Mouse (Mus musculus): ENCODE measurements around the gene Birc7. TPM values are rescaled to one million over a fixed set of nuclear protein-coding genes. Genes with fewer than 3 reads are reported as not detected.

The Birc7 gene
- total and polyA plus RNA-seq, 3 experiments: not detected

GRCm38 (mm10) chr2:180885270-180885669 is 43.6 kb upstream of the Birc7 start:
- Histone ChIP-seq H3K27ac (ENCODE audit: control insufficient read depth, low read depth, low read length) (no peak overlapping the region), H3K27me3 (ENCODE audit: control insufficient read depth in 1 of 2, insufficient read depth in 2 of 2, low read length in 2 of 2) (peaks cover 0 to 1% of the 10 kb centered on the region in 2 experiments; a peak in 2 of 4 replicates), H3K4me1 (ENCODE audit: control insufficient read depth in 1 of 2, insufficient read depth in 2 of 2, low read length in 2 of 2) (no peaks in the 10 kb centered on the region), H3K79me2 (ENCODE audit: control insufficient read depth, insufficient read depth, low read length, poor library complexity) (no peaks in the 10 kb centered on the region), H3K9me3 (replicated peaks; ENCODE audit: insufficient read depth, low read length) (no peaks in the 10 kb centered on the region), H3K36me3 (ENCODE audit: control insufficient read depth in 1 of 2, insufficient read depth in 2 of 2, low read length in 2 of 2) (no peaks in the 10 kb centered on the region), H3K4me3 (ENCODE audit: control insufficient read depth in 1 of 2, insufficient read depth in 1 of 2, low read depth in 2 of 2, low read length in 2 of 2) (no peak overlapping the region), H3K9ac (ENCODE audit: control insufficient read depth, low read depth, low read length, poor library complexity, severe bottlenecking) (no peak overlapping the region)
- DNase-seq (ENCODE audit: low read depth, low spot score): no peak
- no peak for TF ChIP-seq CHD2 (IDR thresholded peaks at IDR 0.05; ENCODE audit: low read length)
- no peak for TF ChIP-seq MYB (IDR thresholded peaks at IDR 0.05; ENCODE audit: low read depth, low read length)
- no peak for TF ChIP-seq GATA1 (IDR thresholded peaks at IDR 0.05; ENCODE audit: low read depth, low read length)
- no peak for TF ChIP-seq ZMIZ1 (IDR thresholded peaks at IDR 0.05; ENCODE audit: low read depth, low read length)
- no peak for TF ChIP-seq ETS1 (IDR thresholded peaks at IDR 0.05; ENCODE audit: low read depth, low read length)
- TF ChIP-seq TCF12 (IDR thresholded peaks at IDR 0.05; ENCODE audit: low read depth, low read length): no peak
- TF ChIP-seq CHD1 (IDR thresholded peaks at IDR 0.05; ENCODE audit: low read depth, low read length): no peak
- TF ChIP-seq CTCF (IDR thresholded peaks at IDR 0.05 in 2 of 3, conservative IDR thresholded peaks at IDR 0.05 in 1 of 3; ENCODE audit: control insufficient read depth in 1 of 3, insufficient read depth in 1 of 3, low read depth in 2 of 3, low read length in 3 of 3, poor library complexity in 1 of 3, severe bottlenecking in 1 of 3): no peak
- no peak for TF ChIP-seq MAZ (IDR thresholded peaks at IDR 0.05; ENCODE audit: low read depth, low read length)
- TF ChIP-seq POLR2AphosphoS2 (IDR thresholded peaks at IDR 0.05; ENCODE audit: low read length): no peak
- TF ChIP-seq HCFC1 (IDR thresholded peaks at IDR 0.05; ENCODE audit: low read depth, low read length): no peak
- no peak for TF ChIP-seq MYC (IDR thresholded peaks at IDR 0.05; ENCODE audit: low read depth, low read length)
- no peak for TF ChIP-seq ZC3H11A (IDR thresholded peaks at IDR 0.05; ENCODE audit: low read depth, low read length)
- no peak for TF ChIP-seq MXI1 (IDR thresholded peaks at IDR 0.05; ENCODE audit: low read depth, low read length)
- no peak for TF ChIP-seq E2F4 (IDR thresholded peaks at IDR 0.05; ENCODE audit: borderline replicate concordance, low read depth, low read length)
- no peak for TF ChIP-seq EP300 (IDR thresholded peaks at IDR 0.05; ENCODE audit: low read depth in 1 of 2, low read length in 2 of 2)
- TF ChIP-seq RAD21 (IDR thresholded peaks at IDR 0.05; ENCODE audit: low read depth, low read length): no peak
- no peak for TF ChIP-seq MAX (IDR thresholded peaks at IDR 0.05; ENCODE audit: low read length)

- Histone ChIP-seq H3K4me3 (ENCODE audit: control insufficient read depth in 1 of 2, insufficient read depth in 1 of 2, low read depth in 2 of 2, low read length in 2 of 2) (no peak overlapping the region), H3K9ac (ENCODE audit: control insufficient read depth, low read depth, low read length, poor library complexity, severe bottlenecking) (no peak overlapping the region), H3K9me3 (replicated peaks; ENCODE audit: insufficient read depth, low read length) (no peaks in the 10 kb centered on the region), H3K79me2 (ENCODE audit: control insufficient read depth, insufficient read depth, low read length, poor library complexity) (no peaks in the 10 kb centered on the region), H3K27me3 (ENCODE audit: control insufficient read depth in 1 of 2, insufficient read depth in 2 of 2, low read length in 2 of 2) (peaks cover 0 to 1% of the 10 kb centered on the region in 2 experiments; a peak in 1 of 4 replicates), H3K27ac (ENCODE audit: control insufficient read depth, low read depth, low read length) (no peak overlapping the region), H3K36me3 (ENCODE audit: control insufficient read depth in 1 of 2, insufficient read depth in 2 of 2, low read length in 2 of 2) (no peaks in the 10 kb centered on the region), H3K4me1 (ENCODE audit: control insufficient read depth in 1 of 2, insufficient read depth in 2 of 2, low read length in 2 of 2) (no peaks in the 10 kb centered on the region)
- TF ChIP-seq CHD2 (IDR thresholded peaks at IDR 0.05; ENCODE audit: low read length) (no peak), GATA1 (IDR thresholded peaks at IDR 0.05; ENCODE audit: low read depth, low read length) (no peak), CHD1 (IDR thresholded peaks at IDR 0.05; ENCODE audit: low read depth, low read length) (no peak), POLR2AphosphoS5 (IDR thresholded peaks at IDR 0.05; ENCODE audit: borderline replicate concordance, low read depth, low read length) (no peak), TAL1 (IDR thresholded peaks at IDR 0.05; ENCODE audit: low read length) (no peak), SIN3A (IDR thresholded peaks at IDR 0.05; ENCODE audit: low read length) (no peak), KAT2A (conservative IDR thresholded peaks at IDR 0.05; ENCODE audit: low read depth, low read length) (no peak), ZNF384 (IDR thresholded peaks at IDR 0.05; ENCODE audit: low read depth, low read length) (no peak), MEF2A (IDR thresholded peaks at IDR 0.05; ENCODE audit: extremely low read depth, insufficient replicate concordance, low read depth, low read length, poor library complexity, severe bottlenecking) (no peak), UBTF (IDR thresholded peaks at IDR 0.05; ENCODE audit: borderline replicate concordance, insufficient read depth, low read depth, low read length) (no peak), BHLHE40 (IDR thresholded peaks at IDR 0.05; ENCODE audit: borderline replicate concordance, low read depth, low read length) (no peak), JUND (IDR thresholded peaks at IDR 0.05; ENCODE audit: low read depth, low read length) (no peak), SMC3 (IDR thresholded peaks at IDR 0.05; ENCODE audit: low read depth, low read length) (no peak), MXI1 (IDR thresholded peaks at IDR 0.05; ENCODE audit: low read depth, low read length) (no peak), ELF1 (IDR thresholded peaks at IDR 0.05; ENCODE audit: low read depth, low read length) (no peak), ZC3H11A (IDR thresholded peaks at IDR 0.05; ENCODE audit: low read depth, low read length) (no peak), RAD21 (IDR thresholded peaks at IDR 0.05; ENCODE audit: low read depth, low read length) (no peak)
- DNase-seq (ENCODE audit: low read depth, low spot score): no peak
Observed at GRCm38 (mm10) chr2:180889271-180889920, 39.4 kb upstream of the Birc7 start.
